Mouse (Mus musculus): Measurements from ENCODE around the gene Ebf1. TPM values are rescaled to one million over a fixed set of nuclear protein-coding genes. Genes with fewer than 3 reads are reported as not detected.
A peak's percentile ranks its signal among the peaks of the same experiment; 100 is the strongest.

The Ebf1 gene
- total RNA-seq, 2 experiments from 2014 or later, result 15.8 to 18.3 TPM

DNA sequence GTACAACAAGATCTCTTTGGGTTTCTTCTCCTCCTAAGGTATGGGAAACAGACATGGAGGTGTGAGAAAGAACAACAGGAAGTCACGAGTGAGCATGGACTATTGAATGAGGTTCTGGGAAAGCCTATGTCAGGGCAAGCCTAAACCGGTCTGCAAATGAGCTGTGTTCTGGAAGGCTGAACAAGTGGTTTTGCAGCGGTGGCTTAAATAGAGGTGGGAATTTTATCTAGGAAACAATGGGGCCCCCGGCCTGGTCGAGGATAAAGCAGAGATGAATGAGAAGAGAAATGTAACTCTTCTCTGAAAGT lies 73.1 kb downstream of the Ebf1 start:
- no peak for DNase-seq
- intact Hi-C loops (cut with DNase I; ENCODE audit: low total_unique reads), result no loop called here

DNA sequence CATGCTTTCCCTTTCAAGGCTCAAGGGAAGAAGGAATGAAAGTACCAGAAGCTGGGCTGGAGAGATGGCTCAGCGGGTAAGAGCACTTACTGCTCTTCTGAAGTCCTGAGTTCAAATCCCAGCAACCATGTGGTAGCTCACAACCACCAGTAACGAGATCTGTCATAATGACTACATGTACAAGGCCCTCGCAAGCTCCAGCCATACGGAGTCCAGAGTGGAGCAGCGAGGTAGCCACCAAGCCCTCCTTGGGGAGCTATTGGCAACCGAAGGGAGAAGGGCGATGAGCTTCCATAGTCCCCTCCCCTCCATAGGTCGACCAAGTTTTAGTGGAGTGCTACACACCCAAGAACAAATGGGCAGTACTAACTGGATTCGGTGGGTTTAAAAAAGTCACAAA lies 78.3 kb downstream of the Ebf1 start:
- intact Hi-C loops (cut with DNase I; ENCODE audit: low total_unique reads), result no loop called here
- DNase-seq, result no peak

DNA sequence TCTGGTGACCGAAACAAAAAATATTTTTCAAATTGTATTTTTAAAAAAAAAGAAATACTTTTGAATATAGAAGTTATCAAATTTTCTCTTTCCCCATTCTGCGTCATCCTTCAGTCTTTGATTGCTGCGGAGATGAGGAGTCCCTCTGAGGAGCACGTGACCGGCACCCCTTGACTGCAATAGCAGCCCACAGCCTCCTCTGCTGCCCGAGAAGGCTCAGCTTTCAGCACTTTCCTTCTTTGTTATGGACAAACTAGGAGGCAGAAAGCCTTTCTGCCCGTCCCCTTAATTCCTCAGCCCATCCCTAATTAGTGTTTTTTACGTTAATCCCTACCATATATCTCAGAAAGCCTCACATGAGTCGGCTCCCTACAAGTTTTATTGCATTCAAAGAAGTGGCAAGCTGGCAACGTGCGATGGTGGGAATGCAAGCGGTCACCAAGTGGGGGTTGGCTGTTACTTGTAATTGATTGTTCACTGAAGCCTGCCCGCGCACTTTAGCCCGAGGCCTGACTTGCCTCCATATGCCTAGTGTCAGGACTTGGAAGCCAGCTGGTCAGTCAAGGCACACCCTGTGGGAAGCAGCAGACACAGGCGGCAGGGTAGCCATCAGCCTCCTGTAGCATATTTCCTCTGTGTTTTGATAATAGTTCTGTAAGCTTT lies 79.6 kb downstream of the Ebf1 start:
- intact Hi-C loops (cut with DNase I; ENCODE audit: low total_unique reads), result no loop called here
- no peak for DNase-seq

DNA sequence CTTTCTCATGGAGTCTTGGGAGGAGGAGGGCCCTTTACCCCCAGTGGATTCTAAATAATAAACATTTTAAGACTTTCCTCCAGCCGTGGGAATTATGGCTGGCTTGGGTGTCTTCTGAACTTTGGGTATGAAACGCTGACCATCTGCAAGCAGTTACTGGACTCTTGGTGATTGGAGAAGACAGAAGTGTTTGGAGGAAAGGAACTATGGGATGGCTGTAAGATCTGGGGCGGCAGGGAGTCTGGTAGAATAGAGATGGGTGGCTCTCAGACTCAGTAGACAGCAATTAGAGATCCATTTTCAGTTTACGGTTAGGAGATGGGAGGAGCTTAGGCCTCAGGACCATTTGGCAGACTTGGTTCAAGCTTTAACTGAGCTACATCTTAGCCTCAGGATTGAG lies 83.1 kb downstream of the Ebf1 start:
- intact Hi-C loops (cut with DNase I; ENCODE audit: low total_unique reads), result no loop called here
- no peak for DNase-seq

DNA sequence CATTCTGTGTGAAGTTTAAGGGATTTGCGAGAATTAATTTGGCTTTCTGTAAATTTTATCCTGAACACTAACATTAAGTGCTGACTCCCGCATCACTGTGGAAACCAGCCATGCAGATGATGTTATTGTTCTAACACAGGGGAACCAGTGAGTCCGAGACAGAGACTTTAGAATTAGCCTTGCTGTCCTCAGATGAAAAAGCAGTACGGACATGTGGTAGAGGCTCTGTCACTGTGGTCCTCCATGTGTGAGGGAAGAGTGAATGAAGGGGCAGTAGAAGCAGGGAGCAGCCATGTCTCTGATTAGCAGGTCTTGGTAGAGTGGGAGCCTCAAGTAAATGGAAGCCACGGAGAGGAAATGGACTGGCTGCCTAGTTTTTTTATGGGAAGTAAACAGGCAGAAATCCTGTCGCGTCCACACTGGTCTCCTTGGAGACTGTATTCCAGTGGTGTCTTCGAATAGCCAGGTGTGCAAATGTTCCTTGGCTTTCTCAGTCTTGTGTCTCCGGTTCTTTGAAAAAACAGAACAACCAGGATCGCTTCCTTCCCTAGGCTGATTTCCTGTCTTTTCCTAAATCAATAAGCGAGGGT lies 84.2 kb downstream of the Ebf1 start:
- DNase-seq, result no peak
- intact Hi-C loops (cut with DNase I; ENCODE audit: low total_unique reads), result no loop called here

DNA sequence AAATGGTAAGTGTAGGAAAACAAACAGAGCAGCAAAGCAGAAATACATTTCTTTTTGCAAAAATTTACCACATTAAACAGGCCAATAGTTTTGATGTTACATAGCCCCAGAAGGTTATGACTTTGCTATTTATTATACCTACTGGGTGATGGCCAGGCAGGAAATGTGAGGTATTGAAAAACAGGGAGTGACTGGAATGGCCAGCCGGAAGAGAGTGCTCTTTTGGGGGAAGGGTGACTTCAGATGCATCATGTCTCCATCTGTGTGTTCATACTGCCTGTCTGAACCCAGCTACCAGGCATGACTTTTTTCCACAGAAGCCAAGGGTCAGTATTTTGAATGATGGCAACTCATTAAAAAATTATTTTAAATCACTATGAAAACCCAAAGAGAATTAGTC lies 84.7 kb downstream of the Ebf1 start:
- intact Hi-C loops (cut with DNase I; ENCODE audit: low total_unique reads), result no loop called here
- DNase-seq, result no peak

DNA sequence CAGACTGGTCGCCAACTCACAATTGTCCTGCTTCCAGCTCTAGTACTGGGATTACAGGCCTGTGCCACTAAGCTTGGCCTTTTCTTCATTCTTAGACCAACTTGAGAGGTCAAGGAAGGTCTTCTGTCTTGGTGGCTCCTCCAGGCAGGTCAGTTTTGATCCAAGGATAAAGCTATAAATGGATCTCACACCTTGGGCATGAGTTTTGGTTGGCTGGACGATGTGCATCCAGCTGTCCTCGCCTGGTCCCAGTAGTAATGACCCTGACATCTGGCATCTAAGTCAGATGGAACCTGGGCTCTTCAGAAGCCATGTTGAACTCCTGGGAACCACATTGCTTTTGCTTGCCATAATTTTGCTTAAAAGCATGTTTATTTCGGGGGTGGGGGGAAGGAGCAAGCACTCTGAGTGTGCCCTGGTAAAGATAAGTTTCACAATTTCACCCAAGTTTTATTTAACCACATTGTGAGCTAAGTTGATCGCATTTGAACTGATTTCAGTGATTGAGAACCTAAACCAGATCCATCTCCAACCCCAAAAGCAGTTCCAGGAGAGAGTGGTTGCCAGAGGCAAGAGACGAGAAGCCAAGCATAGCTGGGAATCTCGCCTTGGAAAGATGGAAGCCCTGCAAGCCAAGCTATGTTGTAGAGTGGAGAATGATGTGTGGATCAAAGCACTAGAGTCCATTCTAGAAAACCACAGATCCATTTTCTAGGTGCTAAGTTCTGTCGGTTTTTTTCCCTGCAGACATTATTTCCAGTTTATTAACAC lies 85.8 kb downstream of the Ebf1 start:
- peak; percentile 26 for DNase-seq
- intact Hi-C loops (cut with DNase I; ENCODE audit: low total_unique reads), result no loop called here

DNA sequence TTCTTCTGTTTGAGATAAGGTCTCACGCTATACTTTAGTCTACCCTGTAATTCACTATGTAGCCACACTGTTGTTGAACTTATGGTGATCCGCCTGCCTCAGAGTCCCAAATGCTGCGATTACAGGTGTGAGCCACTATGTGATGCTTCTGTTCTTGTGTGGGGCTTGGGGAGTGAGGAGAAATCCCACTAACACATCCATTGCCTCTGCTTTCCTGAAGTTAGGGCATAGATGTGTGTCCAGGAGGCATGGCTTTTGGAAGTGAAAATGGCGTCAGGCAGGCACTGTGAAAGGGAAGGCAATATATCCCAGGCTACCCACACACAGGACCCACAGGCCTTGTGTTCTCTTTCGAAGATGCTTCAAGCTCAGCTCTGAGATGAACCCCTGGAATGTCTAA lies 86.8 kb downstream of the Ebf1 start:
- DNase-seq, result no peak
- intact Hi-C loops (cut with DNase I; ENCODE audit: low total_unique reads), result no loop called here

DNA sequence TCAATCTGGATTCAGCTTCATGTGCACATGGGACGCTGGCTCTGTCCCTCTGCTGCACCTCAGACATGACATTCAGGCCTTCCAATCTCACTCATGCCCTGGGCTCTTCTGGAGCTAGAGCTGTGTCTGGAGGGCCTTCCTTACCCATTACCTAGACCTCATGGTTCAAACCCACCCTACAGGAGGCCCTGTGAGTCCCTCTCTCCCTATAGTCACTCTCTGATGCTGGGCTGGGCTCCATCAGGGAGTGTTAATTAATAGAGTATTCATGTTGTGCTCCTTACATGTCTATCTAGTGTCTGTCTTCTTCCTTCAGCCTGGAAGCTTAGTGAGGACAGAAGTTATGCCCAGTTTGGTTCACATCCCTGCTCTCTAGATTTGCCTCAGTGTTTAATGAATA lies 88.7 kb downstream of the Ebf1 start:
- intact Hi-C loops (cut with DNase I; ENCODE audit: low total_unique reads), result no loop called here
- no peak for DNase-seq

DNA sequence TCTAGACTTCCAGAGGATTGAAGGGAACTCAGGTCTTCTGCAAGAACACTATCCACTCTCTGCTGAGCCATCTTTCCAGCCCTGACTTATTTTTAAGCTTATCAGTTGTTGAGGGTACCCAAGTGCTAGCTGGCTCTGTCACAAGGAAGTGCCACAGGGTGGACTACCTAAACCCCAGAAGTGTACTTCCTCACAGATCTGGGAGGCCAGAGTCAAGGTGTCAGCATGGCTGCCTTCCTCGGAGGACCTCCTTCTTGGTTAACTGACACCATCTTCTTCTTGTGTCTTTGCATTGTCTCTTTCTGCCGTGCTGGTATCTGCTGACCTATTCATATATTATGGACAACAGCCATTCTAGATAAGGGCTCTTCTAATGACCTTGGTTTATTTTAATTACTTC lies 89.3 kb downstream of the Ebf1 start:
- DNase-seq, result no peak
- intact Hi-C loops (cut with DNase I; ENCODE audit: low total_unique reads), result no loop called here

DNA sequence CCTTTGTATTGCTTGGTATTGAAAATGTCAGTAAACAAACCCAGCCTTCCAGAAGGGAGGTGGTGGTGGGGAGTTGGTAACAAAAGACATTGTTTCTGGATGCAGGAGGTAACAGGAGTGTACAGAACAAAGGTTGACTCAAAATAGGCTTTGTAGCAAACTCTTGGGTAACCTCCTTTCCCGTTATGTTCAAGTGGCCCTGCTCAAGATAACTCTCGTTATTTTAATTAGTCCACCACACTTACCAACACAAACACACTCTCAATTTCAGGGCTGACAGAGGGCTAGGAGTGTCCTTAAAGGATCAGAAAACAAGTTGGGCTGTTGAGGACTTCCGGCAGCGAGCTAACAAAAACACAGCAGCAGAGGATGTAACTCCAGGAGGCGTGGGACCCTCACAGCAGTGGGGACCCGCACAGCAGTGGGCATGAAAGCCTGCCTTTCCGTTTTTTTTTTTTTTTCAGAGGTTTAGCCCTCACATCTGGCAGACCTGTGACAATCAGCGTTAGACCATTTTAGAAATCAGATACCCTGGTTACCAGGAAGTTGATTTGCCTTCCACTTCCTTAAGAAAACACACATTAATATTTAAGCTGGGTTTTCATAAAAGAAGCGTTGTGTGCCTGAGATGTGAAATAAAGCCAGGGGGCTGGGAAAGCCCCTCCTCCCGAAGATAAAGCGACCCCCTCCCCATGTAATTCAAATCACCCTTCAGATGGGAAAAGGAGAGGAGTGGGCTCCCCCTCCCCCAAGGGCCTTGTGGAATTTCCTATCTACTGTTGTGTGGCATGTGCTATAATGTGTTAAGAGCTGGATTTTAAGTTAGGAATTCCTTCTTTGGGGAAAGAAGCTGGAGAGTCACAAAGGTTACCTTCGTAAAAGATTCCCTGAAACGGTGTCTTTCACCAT lies 90.5 kb downstream of the Ebf1 start:
- intact Hi-C loops (cut with DNase I; ENCODE audit: low total_unique reads), result no loop called here

DNA sequence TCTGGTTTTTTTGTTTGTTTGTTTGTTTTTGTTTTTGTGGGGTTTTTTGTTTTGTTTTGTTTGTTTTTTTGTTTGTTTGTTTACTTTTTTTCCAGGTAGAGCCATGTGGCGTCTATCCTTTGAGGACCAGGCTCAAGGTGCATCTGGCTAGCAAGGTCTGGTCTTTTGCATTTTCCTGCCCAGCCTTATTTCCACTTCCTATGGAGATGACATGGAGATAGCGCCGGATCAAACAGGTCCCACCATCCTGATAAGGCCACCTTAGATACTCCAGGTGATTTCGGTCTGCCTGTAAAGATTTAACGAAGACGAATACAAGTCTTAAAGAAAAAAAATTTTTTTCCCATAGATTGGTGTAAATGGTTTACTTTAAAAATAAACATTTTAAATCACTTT lies 91.2 kb downstream of the Ebf1 start:
- no peak for DNase-seq
- intact Hi-C loops (cut with DNase I; ENCODE audit: low total_unique reads), result no loop called here

More for the DNA sequence above, 90.5 kb downstream of the Ebf1 start:
- no peak for DNase-seq

DNA sequence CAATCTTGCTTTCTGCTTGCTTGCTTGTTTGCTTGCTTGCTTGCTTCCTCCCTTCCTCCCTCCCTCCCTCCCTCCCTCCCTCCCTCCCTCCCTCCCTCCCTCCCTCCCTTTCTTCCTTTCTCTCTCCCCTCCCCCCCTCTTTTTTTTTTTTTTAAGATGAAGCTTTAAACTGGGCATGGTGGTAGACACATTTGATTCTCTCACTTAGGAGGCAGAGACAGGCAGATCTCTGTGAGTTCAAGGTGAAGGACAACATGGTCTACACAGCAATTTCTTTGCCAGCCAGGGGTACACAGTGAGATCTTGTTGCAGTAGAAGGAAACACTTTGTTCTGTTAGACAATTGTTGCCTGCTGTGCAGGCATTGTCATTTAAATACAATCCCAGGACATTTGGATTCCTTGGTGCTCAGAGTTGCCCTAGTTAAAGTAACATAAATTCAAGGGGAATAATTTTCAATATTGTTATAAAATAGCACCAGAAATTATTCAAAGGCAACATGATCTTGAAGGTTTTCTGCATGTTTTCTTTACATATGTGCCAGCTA lies 92.0 kb downstream of the Ebf1 start:
- intact Hi-C loops (cut with DNase I; ENCODE audit: low total_unique reads), result no loop called here
- no peak for DNase-seq

DNA sequence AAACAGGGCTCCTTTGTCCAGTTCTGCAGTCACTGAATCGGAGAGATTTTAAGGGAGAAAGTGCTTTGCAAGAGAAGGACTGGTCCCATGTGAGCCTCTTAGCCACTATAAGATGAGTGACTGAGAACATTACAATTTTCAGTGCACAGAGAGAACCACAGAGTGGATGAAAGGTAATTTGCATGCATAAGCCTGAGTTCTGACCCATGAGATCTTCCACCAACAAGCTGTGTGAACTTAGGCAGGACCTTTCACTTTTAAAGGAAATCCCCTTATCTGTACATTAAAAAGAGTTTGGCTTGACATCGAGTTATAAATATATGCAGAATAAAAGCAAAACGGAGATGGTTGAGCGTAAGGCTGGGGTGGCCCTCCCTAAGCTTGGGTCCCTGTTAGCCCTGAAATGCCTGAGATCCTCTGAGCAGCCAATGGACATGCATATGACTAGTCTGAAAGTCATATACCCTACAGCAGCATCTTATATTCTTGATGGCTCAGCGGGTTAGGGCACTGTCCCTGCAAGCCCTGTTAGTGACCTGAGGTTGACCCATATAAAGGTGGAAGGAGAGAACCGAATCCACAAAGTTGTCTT lies 92.8 kb downstream of the Ebf1 start:
- intact Hi-C loops (cut with DNase I; ENCODE audit: low total_unique reads), result no loop called here
- no peak for DNase-seq

DNA sequence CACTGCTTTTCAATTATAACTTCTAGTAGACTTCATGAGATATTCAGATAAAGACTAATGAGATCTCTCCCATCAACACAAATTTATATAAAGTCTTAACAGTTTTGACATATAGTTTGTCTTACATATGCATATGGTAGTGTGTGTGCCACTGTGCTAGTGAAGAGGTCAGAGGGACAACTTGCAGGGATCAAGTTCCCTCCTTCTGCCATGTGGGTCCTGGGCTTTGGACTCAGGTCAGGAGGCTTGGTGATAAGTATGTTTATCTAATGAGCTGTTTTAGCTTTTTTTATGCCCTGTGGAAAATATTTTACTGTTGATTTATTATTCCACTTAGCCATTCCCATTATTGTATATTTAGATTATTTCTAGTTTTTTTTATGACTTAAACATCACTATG lies 93.7 kb downstream of the Ebf1 start:
- intact Hi-C loops (cut with DNase I; ENCODE audit: low total_unique reads), result no loop called here
- no peak for DNase-seq

DNA sequence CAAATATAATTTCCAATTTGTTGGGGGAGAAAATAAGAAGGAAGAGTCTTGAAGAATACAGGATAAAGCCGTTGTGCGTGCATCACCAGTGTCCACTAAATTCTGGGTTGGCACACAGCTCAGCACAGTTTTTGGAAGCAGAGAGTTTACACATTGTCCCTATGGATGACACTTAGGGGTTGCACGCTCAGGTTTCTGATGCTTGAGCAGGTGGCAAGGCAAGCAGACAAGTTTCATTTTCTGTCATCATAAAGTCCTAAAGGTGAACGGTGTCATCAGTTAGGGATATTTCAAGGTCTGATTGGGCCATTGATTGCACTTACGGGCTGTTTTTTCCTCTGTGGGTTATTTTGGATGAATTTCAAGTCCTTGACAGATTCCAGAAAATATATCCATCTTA lies 97.1 kb downstream of the Ebf1 start:
- no peak for DNase-seq
- intact Hi-C loops (cut with DNase I; ENCODE audit: low total_unique reads), result no loop called here

DNA sequence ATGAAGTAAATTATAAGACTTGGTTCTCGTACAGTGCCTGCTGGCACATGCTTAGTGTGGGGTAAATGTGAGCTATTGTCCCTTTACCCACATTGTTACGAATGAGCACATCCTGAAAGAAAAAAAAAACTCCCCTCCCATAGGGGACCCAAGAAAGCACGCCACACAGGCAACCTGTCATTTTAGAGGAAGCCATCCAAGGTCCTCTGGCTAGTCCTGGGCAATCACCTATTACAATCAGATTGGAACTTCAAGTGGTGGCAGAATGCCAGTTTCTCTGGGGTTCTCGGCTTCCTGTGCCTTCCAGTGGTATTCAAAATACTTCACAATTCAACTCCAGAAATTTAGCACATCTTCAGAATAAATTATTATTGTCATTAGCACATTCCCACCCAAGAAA lies 98.7 kb downstream of the Ebf1 start:
- intact Hi-C loops (cut with DNase I; ENCODE audit: low total_unique reads), result no loop called here
- DNase-seq, result no peak

DNA sequence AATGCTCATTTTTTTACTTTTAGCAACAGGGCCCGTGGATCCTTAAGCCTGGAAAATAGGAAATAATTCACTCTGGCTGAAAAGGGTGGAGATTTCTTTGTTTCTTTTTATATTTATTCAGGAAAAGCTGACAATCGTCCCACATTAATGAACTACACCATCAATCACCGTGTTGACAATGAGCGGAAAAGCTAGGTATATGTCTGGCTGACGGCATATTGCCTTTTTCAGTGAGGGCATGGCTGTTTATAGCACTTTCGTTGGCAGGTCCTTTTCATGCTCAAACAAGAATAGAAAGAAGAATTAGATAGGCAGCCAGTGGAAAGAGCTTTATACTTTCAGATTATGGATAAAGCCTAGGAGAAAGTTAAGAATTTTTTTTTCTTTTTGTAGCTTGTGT lies 99.8 kb downstream of the Ebf1 start:
- intact Hi-C loops (cut with DNase I; ENCODE audit: low total_unique reads), result no loop called here
- no peak for DNase-seq

DNA sequence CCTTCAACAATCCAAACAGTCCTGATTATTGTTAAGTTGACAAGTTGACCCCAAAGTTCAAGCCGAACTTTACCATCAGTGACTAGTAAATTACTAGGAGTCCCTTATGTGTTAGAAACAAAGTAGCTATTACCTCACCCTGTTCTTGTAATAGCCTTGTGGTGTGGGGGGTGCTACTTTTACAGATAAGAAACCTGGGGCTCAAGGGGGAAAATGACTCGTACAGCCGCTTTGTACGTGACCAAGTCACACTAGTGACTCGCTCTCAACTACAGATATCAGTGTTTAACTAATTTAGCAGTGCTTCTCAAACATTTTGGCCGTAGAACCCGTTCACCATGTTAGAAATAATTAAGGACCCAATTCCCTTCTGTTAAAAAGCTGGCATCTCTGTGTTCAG lies 100.5 kb downstream of the Ebf1 start:
- DNase-seq, result no peak
- intact Hi-C loops (cut with DNase I; ENCODE audit: low total_unique reads), result no loop called here

DNA sequence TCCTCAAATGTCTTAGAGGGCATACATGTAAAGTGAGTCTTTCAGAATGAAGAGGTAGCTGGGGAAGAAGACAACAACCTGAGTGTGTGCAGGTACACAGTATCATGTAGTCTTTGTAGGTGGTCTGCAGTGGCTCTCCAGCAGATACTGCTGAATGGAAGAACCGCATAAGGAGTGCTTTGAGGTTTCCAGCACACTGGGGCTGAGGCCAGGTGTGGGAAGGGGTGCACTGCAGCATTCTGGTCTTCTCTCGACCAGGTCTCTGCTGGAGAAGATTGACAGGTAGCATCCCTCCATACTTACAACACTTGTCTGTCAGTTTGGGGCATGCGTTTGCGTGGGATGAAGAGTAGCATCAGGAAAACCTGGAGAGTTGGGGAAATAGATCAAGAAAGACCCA lies 104.9 kb downstream of the Ebf1 start:
- intact Hi-C loops (cut with DNase I; ENCODE audit: low total_unique reads), result no loop called here

More for the DNA sequence above, 104.9 kb downstream of the Ebf1 start:
- no peak for DNase-seq

All from gastrocnemius, postnatal 14 days (tissue).